Mouse (Mus musculus): Measurements from ENCODE around the gene Pex26.

Pex26 gene

GRCm38 (mm10) chr6:121166098-121166552, 17.3 kb upstream of the Pex26 start:
- DNase-seq (ENCODE audit: low spot score) = no peak

- DNase-seq (ENCODE audit: low spot score) = no peak
Observed at GRCm38 (mm10) chr6:121167381-121167975, 16.0 kb upstream of the Pex26 start.

GRCm38 (mm10) chr6:121171102-121171501, 12.4 kb upstream of the Pex26 start:
- DNase-seq (ENCODE audit: low spot score) = no peak

GRCm38 (mm10) chr6:121173471-121173870, 10.0 kb upstream of the Pex26 start:
- DNase-seq (ENCODE audit: low spot score) = no peak

GRCm38 (mm10) chr6:121174761-121175160, 8.7 kb upstream of the Pex26 start:
- DNase-seq (ENCODE audit: low spot score) = no peak

GRCm38 (mm10) chr6:121176011-121176730, 7.3 kb upstream of the Pex26 start:
- DNase-seq (ENCODE audit: low spot score) = no peak

GRCm38 (mm10) chr6:121176731-121177098, 6.8 kb upstream of the Pex26 start:
- DNase-seq (ENCODE audit: low spot score) = no peak

GRCm38 (mm10) chr6:121177118-121177708, 6.3 kb upstream of the Pex26 start:
- no peak for DNase-seq (ENCODE audit: low spot score)

GRCm38 (mm10) chr6:121178700-121179358, 4.6 kb upstream of the Pex26 start:
- DNase-seq (ENCODE audit: low spot score) = no peak

- DNase-seq (ENCODE audit: low spot score) = no peak
Observed at GRCm38 (mm10) chr6:121179846-121180245, 3.6 kb upstream of the Pex26 start.

- no peak for DNase-seq (ENCODE audit: low spot score)
Observed at GRCm38 (mm10) chr6:121184198-121185140, 1.0 kb downstream of the Pex26 start.

GRCm38 (mm10) chr6:121185232-121185631, 1.8 kb downstream of the Pex26 start:
- DNase-seq (ENCODE audit: low spot score) = no peak

GRCm38 (mm10) chr6:121191261-121192009, 8.0 kb downstream of the Pex26 start:
- DNase-seq (ENCODE audit: low spot score) = no peak

GRCm38 (mm10) chr6:121194061-121194955, 10.8 kb downstream of the Pex26 start:
- no peak for DNase-seq (ENCODE audit: low spot score)

- DNase-seq (ENCODE audit: low spot score) = no peak
Observed at GRCm38 (mm10) chr6:121194956-121195731, 11.7 kb downstream of the Pex26 start.

GRCm38 (mm10) chr6:121197807-121198365, 14.4 kb downstream of the Pex26 start:
- no peak for DNase-seq (ENCODE audit: low spot score)

GRCm38 (mm10) chr6:121200458-121200857, 17.0 kb downstream of the Pex26 start:
- DNase-seq (ENCODE audit: low spot score) = no peak

GRCm38 (mm10) chr6:121202026-121202425, 18.6 kb downstream of the Pex26 start:
- DNase-seq (ENCODE audit: low spot score) = no peak

- no peak for DNase-seq (ENCODE audit: low spot score)
Observed at GRCm38 (mm10) chr6:121206481-121206880, 23.0 kb downstream of the Pex26 start.

Data from ovary, postnatal 10 days (tissue).